Mouse (Mus musculus) kidney, adult 18-20 months (tissue): ENCODE data around the gene Tacc2.
"Not testable (repeated sequence)": the region's sequence is repeated elsewhere in the genome, so short reads cannot be mapped to it uniquely, and the experiment has no call there.

ENCODE experiments used
- DNase-seq: peaks from one replicate; pipeline ENCODE4 v3.0.0; 2021

Tacc2 gene

DNA sequence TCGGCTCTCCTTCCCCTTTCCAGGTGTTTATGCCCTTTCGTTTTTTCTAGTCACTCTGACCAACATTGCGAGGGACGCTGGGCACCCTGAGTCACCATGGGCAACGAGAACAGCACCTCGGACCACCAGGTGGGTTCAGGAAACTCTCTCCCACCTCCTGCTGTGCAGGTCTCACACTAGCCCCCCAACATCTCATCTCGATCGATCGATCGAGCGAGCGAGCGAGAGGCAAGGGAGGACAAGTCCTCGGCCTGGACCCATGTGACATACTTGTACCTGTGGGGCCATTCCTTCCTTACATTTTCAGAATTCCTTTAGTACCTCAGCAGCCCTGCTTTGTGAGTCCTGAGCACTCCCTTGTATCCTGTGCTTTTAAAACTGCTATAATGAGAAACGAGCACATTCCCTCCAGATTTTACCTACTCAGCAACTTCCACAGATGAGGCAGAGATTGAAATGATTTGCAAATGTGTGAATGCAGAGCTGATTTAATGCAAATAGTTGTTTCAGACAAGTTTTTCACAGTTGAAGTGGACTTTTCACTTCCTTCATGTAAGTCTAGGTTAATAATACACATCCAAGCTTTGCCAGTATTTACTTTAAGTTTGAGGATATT is at the start of gene Tacc2:
Gene Tacc2, plus strand, starts transcription at position 51 of the 616 bp plus-strand sequence.
- DNase-seq = no peak

DNA sequence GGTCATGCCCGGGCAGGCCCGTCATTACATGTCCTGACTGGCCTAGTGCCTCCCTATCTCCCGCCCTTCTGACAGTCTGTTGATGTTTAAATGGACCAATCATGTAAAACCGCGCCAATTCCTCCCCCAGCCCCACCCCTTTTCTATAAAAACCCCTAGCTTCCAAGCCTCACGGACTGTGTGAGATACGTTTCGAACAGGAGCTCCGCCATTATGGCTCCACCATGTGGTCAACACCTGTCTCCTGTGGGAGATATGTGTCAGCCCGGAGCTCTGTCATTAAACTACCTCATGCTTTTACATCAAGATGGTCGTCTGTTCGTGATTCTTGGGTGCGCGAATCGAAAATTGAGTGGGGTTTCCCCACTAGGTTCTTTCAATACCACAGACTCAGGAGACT is 46.1 kb upstream of the Tacc2 start:
- DNase-seq = not testable (repeated sequence)

DNA sequence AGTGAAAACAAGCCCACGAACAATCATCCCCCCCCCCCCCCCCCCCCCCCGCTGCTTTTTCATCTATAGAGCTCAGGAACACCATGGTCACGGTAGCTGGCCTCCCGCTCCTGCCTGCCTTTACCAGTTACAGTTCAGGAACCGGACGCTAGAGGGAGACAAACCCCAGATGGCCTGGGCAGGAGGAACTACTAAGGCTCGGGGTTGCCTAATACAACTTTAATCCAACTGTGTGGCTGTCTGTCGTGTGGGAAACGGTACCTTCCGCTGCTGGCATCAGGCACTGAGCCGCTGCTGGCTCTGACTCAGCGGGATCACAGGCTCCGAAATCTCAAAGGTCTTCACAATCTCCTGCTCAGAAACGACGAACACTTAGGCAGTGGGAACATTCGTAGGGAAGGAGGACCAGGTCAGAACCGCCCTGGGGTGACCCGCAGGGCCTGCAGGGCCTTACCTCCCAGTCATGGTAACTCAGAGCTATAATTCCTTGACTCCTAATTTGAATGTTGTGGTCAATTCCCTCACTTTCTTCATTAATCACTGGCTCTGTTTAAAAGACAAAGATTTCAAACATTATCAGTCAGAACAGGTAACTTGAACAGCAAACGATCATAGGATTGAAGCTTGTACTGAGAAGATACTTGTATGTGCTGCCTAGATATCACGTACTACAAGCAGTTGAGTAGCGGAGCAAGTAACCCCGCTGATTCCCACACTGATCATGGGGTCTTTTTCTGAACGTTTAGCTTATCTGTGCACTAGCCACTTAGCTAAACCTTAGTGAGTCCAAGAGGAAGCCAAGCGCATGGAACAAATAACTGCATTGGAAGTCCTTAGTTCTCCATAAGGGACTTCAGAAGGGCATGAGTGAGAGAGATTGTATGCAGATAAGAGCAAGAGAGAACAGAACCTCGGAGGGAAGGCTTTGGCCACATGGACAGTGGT is 43.6 kb upstream of the Tacc2 start:
- peak; percentile 91 for DNase-seq

DNA sequence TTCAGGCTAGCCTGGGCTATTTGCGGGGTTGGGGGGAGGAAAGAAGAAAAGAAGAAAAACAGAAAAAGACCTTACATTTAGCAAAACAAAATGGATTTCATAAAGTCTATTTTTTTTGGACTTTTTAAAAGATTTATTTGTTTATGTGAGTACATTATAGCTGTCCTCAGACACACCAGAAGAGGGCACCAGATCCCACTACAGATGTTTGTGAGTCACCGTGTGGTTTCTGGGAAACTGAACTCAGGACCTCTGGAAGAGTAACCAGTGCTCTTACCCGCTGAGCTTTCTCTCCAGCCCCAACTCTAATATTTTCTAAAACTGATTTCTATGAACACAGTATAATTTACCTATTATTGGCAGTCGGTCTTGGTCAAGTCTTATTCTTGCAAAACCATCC is 42.1 kb upstream of the Tacc2 start:
- no peak for DNase-seq

DNA sequence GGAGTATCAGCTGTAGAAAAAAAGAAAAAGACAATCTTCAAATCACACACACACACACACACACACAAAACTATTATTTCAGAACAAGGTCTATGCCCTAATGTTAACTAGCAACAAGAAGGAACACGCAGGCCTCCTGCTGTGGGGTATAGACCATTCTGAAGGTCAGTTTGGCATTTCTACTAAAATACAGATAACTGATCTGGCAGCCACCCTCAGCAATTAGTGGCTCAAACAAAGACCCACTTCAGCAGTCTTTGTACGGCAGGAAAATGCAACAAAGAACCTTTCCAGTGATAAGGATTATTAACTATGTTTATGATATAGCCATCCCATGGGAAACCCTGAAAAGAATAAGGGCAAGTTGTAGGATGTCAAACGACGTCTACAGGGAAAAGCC is 40.2 kb upstream of the Tacc2 start:
- DNase-seq = no peak

DNA sequence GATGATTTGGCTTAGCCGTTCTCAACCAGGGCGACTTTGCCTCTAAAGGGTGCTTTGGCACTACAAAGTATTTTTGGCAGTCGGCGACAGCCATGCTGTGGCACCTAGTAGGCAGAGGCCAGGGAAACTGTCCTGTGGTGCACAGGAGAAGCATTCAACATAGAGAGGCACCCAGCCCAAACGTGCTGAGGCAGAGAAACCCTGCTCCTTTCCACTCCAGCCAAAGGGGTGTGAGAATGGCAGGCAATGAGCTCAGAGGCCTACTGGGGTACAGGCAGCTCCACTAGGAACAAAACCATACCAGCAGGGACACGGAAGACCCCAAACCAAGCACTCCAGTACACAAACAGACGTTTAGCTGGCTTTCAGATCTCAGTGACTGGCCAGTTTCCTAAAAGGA is 37.1 kb upstream of the Tacc2 start:
- no peak for DNase-seq

DNA sequence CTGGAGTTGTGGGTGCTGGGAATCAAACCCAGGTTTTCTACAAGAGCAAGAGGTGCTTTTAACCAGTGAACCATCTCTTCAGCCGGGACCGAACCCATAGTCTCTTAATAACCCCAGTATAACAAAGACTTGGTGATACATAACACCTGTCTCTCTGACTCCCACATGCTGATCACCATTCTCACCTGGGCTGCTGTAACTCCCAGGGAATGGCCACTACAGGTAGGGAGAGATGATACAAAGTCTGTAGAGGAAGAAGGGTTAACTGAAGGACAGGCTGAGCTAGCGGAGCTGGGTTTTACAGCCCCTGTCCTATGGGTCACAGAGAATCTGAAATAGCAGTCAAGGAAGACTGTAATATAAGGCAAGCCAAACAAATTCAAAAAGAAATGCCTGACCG is 34.1 kb upstream of the Tacc2 start:
- no peak for DNase-seq

DNA sequence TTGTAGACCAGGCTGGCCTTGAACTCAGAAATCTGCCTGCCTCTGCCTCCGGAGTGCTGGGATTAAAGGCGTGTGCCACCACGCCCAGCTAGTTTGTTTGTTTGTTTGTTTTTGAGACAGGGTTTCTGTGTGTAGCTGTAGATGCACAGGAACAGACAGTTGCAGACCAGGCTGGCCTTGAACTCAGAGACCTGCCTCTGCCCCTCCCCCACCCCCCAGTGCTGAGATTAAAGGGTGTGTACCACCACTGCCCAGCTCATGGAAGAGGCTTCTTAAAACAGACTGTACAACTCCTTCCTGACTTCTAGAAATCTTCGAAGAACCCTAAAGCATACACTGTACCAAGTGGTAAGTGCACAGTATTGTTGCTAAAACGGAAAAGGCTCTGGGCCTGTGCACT is 31.8 kb upstream of the Tacc2 start:
- no peak for DNase-seq

DNA sequence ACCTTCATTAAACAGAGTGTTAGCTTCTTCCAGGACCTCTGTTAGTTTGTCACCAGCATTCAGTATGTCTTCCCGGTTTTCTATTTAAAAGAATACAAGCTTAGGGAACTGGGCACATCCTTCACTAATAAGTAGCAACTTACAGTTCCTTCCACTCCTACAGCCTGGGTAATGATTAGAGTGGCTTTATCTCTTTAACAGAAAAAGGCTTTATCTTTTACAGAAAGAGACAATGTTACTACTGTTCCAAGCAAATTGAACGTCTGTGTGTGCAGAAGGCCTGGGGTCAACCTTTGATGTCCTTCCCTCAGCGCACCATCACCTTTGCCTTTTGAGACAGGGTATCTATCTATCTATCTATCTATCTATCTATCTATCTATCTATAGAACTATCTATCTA is 31.3 kb upstream of the Tacc2 start:
- no peak for DNase-seq

DNA sequence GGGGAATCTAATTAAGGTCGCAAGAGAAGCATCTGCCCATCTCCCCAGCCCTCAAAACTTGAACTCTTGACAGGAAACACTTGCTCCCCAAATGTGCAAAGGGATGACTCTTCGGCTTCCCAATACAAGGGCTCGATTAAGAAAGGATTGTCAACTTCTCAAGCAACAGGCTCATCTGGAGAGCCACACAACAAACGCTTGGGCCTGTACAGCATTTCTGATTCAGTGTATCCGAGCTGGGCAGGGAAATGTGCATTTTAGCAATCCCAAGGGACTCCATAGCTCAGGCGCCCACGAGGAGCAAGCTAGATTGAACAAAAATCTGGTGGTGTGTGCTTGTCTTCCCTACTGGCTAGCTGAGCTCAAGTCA is 30.8 kb upstream of the Tacc2 start:
- no peak for DNase-seq

DNA sequence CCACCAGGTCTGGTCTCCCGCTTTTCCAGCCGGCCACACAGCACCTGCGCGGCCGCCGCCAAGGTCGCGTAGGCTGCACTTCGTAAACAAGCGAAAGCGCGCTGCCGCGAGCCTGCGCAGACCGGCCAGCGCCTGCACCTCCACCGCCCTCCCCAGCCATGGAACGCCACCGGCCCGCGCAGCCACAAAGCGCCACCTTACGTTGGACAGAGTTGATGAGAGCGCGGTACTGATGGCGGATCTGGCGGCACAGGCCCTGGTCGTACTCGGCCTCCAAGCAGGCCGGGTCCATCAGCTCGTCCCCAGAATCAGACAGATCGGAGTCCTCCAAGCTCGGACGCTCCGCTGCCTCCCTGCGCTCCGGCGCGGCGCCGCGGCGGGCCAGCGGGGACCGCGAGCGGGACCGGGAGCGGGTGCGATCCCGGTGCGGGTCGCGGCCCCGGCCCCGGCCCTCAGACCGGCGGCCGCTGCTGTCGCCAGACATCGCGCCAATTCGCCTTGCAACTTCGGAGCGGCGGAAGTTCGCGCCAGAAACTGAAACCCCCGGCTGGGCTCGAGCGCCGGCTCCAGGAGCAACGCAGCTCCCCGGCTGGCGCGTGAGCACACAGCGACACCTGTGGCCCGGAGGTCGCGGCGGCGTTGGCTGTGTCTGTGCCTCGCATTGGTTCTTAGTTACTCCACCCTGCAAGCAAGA is 30.3 kb upstream of the Tacc2 start:
- DNase-seq = peak; percentile 92

DNA sequence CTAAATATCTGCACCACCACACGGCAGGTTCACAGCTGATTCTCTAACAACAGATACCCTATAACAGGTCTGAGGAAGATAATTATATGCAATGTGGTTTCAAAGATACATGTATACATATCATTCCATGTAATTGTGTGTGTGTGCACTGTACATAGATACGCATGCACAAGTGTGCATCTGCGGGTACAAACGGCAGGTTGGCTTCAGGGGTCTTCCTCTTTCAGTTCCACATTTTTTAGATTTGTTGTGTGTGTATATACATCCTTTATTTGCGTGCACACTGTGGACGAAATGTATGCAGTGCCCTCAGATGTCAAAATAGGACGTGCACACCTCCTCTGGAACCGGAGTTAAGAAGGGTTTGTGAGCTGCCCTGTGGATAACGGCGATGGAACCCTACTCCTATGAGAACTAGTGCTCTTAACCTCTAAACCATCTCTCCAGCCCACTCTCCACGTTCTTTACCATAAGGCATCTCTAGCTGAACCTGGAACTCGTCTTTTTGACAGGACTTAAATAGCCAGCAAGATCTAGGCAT is 29.5 kb upstream of the Tacc2 start:
- no peak for DNase-seq

DNA sequence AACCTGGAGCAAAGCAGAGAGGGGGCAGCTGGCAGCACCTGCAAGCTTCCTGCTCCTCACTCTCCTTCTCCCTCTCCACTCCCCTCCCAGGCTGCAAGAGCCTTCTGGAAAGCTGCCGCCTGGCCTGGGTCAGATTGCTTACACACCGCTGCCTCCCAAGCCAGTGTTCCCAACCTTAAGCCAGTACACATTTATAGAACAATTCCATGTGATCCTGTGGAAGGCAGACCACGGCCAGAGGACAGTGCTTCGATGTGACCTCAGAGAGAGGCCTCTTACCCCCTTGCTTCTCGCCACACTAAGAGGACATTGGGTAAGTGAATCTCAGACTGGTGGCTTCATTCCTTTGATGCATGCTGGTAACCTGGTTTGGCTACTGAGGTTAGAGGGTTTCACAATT is 24.5 kb upstream of the Tacc2 start:
- DNase-seq = no peak

DNA sequence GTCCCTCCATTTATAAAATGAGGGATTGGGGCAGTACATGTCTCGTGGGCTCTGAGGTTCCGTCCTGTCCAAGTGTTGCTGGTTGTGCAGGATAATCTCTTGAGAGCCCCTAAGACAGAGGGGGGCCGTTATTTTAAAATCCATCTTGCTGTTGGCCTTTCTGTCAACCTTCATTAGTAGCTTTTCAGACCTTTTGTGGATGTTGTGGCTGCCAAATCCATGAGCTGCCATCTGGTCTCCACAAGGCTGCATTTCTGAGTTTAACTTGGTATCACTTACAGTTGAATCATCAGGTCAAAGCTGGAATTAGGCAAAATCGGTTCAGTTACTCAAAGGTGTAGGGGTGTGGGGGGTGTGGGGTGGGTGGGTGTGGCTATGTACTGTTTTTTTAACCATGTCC is 23.9 kb upstream of the Tacc2 start:
- no peak for DNase-seq

DNA sequence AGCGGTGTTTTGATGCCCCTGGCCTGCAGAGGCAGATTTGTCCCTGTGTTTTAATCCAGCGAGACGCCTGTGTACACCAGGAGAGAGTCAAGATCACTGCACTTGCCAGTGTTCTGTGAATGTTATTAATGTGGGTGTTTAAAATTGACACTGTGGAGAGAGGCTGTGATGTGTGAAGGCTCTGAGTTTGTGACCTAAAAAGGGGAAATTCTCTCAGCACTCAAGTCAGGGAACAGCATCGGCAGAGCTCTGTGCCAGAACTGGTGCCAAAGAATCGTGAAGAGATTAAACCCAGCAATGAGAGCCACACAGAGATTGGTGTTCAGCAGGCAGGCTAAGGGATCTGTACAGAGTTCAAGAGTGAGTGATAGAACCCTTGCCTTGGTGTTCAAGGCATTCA is 21.6 kb upstream of the Tacc2 start:
- DNase-seq = no peak

DNA sequence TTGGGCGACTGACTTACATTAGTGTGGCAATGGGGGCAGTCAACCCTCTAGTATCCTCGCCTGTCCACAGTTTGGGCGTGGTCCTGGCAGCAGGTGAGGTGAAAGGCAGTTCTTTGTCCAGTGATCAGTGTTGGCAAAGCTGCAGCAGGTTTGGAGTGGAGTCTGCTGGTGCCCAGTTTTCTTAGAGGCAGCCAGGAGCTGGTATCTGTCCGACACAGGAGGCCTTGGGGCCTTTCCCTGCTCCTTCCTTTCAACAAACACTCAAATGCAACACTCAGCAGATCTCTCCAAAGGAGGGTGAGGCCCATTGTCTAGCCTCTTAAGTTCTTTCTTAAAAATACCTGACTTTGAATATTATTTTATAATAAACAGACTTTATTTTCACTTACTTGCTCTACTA is 18.6 kb upstream of the Tacc2 start:
- no peak for DNase-seq

DNA sequence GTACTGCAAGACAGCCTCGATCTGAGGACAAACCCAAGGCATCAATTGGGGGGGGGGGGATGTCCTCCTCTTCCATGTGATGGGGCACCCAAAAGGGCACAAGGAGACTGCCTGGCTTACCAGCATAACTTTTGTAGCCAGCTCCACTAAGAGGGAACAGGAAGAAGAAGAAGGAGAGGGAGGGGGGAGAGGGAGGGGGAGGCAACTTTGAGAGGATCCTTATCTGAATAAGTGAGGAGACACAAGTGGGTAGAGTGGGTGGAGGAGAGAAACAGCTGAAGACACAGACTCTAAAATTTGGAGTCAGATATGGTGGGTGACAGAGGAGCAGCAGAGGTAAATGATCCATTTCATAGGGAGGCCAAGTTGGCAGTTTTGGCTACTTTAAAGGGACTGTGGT is 16.3 kb upstream of the Tacc2 start:
- no peak for DNase-seq

DNA sequence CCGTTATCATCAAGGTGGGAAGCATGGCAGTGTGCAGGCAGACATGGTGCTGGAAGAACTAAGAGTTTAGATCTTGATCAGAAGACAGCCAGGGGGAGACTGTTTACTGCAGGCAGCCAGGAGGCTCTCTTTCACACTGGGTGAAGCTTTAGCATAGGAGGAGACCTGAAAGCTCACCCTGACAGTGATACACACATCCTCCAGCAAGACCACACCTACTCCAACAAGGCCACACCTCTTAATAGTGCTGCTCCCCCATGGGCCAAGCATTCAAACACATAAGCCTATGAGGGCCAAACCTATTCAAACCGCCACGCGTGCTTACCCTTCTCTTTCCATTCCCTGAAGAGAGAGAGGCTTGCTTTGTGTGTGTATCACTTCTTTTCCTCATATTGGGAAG is 14.0 kb upstream of the Tacc2 start:
- DNase-seq = no peak

DNA sequence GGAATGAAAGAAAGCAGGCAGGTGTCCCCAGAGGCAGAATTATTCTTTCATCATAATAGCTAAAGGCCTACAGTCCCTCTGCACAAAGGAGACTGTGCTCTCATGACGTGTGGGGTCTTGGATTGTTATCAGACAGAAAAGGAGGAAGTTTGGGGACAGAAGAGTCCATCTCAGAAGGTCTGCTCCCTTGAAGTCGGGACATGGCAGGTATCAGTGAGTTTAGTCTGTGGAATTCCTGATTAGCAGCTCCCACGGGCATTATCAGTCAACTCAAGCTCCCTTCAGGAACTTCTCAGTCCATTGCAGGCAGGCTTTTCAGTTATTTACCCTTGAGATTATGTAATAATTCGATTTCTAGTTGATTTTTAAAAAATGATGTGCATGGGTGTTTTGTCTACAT is 13.4 kb upstream of the Tacc2 start:
- no peak for DNase-seq

DNA sequence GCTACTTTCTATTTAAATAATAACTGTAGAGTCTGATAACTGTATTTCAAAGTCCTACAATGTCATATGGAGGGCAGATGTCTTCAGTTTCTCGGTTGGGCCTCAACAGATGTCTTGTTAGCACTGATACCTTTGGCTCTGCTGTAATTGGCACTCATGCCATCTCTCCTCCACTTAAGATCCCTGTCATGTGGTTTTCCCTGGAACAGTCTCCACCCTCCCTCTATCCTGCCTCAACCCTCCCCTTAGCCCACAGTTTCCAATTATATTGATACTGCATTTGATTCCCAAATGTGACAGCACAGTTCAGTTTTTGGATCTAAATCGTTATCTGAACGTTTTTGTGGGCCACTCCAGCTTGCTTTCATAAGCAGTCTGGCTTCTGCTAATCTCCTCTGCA is 12.6 kb upstream of the Tacc2 start:
- no peak for DNase-seq

DNA sequence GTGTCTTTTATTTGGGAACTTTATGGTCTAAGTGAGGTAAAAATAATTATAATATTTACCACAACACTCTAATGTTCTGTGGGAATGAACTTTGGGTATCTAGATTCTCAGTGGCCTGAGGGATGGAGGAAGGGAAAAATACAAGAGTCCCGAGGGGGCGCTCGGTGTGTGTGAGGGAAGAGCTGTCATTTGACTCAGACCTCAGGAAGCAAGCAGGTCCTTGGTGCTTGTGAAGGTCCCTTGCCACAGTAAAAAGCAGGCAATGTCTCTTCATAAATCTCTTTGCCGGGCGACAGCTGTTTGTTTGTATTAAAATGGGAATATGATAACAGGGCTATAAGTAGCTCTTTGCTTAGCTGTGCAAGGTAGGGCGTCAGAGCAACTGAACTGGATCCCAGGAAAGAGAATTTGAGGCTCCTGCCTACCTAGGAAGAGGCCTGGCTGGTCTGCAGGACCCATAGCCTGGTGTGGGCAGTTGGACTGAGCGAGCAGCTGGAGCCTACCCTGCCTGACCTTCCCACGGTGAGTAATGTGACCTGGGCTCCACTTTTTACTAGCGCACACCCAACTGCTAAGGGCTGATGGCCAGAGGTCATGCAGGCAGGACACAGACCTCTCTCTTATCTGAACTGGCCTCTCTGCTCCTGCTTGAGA is 8.3 kb upstream of the Tacc2 start:
- DNase-seq = no peak

DNA sequence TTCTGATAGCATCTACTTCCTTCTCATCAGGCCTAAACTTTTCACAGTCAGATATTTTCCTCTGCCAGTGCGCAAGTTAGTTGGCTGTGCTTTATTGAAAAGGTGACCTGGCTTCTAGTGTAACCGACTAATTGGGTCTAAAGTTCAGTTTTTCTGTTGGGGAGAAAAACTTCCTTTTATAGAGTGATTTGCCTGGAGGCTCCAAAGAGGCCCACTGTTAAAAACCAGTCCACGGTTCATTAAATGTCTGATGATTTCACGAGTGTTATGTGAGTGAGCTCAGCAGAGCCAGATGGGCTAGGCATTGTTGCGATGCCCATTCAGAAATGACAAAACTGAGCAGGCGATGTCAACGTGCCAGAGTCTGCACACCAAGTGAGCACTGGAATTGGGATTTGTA is 6.8 kb upstream of the Tacc2 start:
- peak; percentile 34 for DNase-seq

DNA sequence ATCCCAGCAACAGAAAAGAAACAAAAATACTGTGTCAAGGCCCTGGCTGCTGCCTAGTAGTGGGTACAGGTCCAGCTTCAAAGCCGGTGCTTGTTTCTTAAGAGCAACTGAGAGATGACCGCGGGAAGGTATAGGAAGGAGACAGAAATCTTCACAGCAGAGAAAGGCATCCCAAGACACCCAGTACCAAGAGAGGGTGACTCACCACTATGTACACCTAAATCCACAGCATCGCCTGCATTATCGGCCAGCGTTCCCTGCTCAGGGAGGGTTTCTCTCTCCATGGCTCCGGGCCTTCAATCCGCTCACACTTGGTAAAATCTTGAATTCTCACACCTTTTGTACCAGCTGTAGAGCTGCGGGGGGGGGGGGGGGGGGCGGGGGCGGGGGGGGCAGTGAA is 4.4 kb upstream of the Tacc2 start, which contains the start of gene Nsmce4a:
Gene Nsmce4a, minus strand, starts transcription at position 298 of the 400 bp plus-strand sequence.
- no peak for DNase-seq
